Mouse (Mus musculus) kidney, embryonic 15.5 days (tissue): Measurements from ENCODE around the gene Kif24. TPM values are rescaled to one million over a fixed set of nuclear protein-coding genes. Genes with fewer than 3 reads are reported as not detected.
"Not testable (repeated sequence)": the region's sequence is repeated elsewhere in the genome, so short reads cannot be mapped to it uniquely, and the experiment has no call there.

Source experiments
- ATAC-seq: fragments of 200-750 bp; cut with Nextera tagmentation; replicated peaks from 2 replicates; pipeline ENCODE4 v1.8.0; 2017; ENCODE audit warnings: moderate TSS enrichment; ENCODE audit not compliant: low FRiP score
- H3K27ac ChIP-seq: fragments of 300-500 bp; sonication (generic); 2 replicates; pipeline ENCODE4 v1.5.1; 2015; ENCODE audit warnings: mild to moderate bottlenecking, inconsistent platforms
- H3K27me3 ChIP-seq: fragments of 300-500 bp; sonication (generic); 2 replicates; pipeline ENCODE4 v1.6.1; 2015; ENCODE audit warnings: inconsistent platforms
- H3K36me3 ChIP-seq: fragments of 300-500 bp; sonication (generic); 2 replicates; pipeline ENCODE4 v1.6.1; 2015; ENCODE audit warnings: inconsistent platforms
- H3K4me1 ChIP-seq: fragments of 300-500 bp; sonication (generic); 2 replicates; pipeline ENCODE4 v1.6.1; 2015; ENCODE audit warnings: inconsistent platforms
- H3K4me2 ChIP-seq: fragments of 300-500 bp; sonication (generic); 2 replicates; pipeline ENCODE4 v1.6.1; 2015; ENCODE audit warnings: moderate library complexity, mild to moderate bottlenecking, inconsistent platforms
- H3K4me3 ChIP-seq: fragments of 300-500 bp; sonication (generic); replicated peaks from 2 replicates; pipeline ENCODE4 v1.5.1; 2015; ENCODE audit warnings: mild to moderate bottlenecking, inconsistent platforms
- H3K9ac ChIP-seq: fragments of 300-500 bp; sonication (generic); 2 replicates; pipeline ENCODE4 v1.6.1; 2015; ENCODE audit warnings: mild to moderate bottlenecking, inconsistent platforms
- H3K9me3 ChIP-seq: fragments of 300-500 bp; sonication (generic); replicated peaks from 2 replicates; pipeline ENCODE4 v1.6.1; 2016; ENCODE audit warnings: inconsistent platforms
- WGBS: fragments of 180-500 bp; shearing (Covaris S2); methylation state at CpG from one replicate; pipeline ENCODE4 v1.1.7; 2015; ENCODE audit warnings: mixed read lengths; 5-methylcytosine and 5-hydroxymethylcytosine counted together
- polyA plus RNA-seq: library from polyadenylated mRNA; unstranded; fragments of >200 nt; fragmentation: Nextera tagmentation; extraction: Ambion mirVana; gene quantifications from 2 replicates; pipeline ENCODE4 v1.2.1, GENCODE M21; 2015

Gene Kif24
- polyA plus RNA-seq, 1 experiment from 2014 or later = 7.9 TPM

- H3K9me3 ChIP-seq = no peaks in the 10 kb centered on the region
- ATAC-seq = no peak
- H3K9ac ChIP-seq = no peak overlapping the region
- WGBS = 79% methylated on average over 8 of the region's 8 CpGs
- H3K27me3 ChIP-seq = no peaks in the 10 kb centered on the region
- no peak overlapping the region for H3K4me3 ChIP-seq
- H3K27ac ChIP-seq = no peak overlapping the region
- peaks cover 19% of the 10 kb centered on the region; the same call in 1 of the 2 replicates for H3K36me3 ChIP-seq
- H3K4me2 ChIP-seq = no peak overlapping the region
- peaks cover 13% of the 10 kb centered on the region for H3K4me1 ChIP-seq
Measured at GRCm38 (mm10) chr4:41480254-41480653, 15.6 kb upstream of the Kif24 start.

DNA sequence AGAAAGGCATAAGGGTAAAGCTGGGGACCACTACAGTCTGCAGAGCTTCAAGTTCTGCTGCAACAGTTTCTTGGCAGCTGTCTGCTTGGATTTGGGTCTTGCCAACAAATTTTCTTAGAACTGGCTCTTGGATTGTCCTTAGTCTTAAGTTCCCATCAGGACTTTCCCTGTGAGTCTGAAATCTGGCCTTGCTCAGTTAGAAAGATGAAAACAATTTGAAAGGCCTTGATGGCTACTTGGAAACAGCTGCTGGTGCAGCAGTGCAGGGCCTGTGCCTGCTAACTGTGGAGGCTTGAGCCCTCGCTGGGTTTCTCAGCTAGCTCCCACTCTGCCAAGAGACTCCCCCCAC is 14.7 kb upstream of the Kif24 start:
- H3K27ac ChIP-seq = no peak overlapping the region
- no peak overlapping the region for H3K4me2 ChIP-seq
- ATAC-seq = no peak
- H3K4me3 ChIP-seq = no peak overlapping the region
- 79% methylated on average over 1 of the region's 1 CpGs for WGBS
- no peaks in the 10 kb centered on the region for H3K9me3 ChIP-seq
- no peaks in the 10 kb centered on the region for H3K27me3 ChIP-seq
- H3K9ac ChIP-seq = no peak overlapping the region
- peaks cover 13% of the 10 kb centered on the region for H3K4me1 ChIP-seq
- H3K36me3 ChIP-seq = peaks cover 19% of the 10 kb centered on the region; the same call in 1 of the 2 replicates

DNA sequence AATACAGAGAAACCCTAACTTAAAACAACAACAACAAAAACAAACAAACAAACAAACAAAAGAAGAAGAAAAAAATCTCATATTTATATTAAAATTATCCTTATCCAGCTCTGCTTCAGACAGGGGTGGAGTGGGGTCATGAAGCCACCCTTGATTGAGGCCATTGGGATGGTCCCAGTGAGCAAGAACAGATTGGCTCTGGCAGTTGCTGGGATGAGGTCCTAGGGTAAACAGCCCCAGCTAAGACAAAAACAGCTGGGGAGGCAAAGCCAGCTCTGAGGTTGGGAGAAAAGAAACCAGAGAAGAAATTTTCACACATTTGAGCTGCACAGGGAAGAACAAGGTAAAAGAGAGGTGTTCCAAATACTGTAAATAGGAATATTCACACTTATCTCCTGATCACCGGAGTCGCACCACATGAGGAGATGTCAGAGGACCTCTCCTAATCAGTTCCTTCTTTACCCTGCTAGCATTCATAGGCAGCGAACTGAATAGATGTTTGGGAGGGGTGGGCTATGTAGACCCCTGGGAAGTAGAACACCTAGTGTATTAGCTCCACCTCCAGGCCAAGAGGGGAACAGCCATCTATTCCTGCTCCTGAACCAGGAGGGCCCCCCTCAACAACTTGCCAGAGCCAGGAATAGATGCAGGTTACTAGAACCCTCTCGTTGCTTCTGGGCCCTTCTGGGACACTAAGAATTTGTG is 14.2 kb upstream of the Kif24 start:
- no peak for ATAC-seq
- Histone ChIP-seq H3K9me3 (no peaks in the 10 kb centered on the region), H3K4me2 (no peak overlapping the region), H3K4me1 (peaks cover 13% of the 10 kb centered on the region), H3K36me3 (peaks cover 19% of the 10 kb centered on the region; the same call in 1 of the 2 replicates), H3K27ac (no peak overlapping the region), H3K27me3 (no peaks in the 10 kb centered on the region), H3K9ac (no peak overlapping the region), H3K4me3 (no peak overlapping the region)
- WGBS = 73% methylated on average over 4 of the region's 4 CpGs

GRCm38 (mm10) chr4:41477648-41478160 is 13.0 kb upstream of the Kif24 start:
- no peak overlapping the region for H3K4me2 ChIP-seq
- H3K4me3 ChIP-seq = no peak overlapping the region
- H3K27ac ChIP-seq = no peak overlapping the region
- no peaks in the 10 kb centered on the region for H3K27me3 ChIP-seq
- H3K9me3 ChIP-seq = no peaks in the 10 kb centered on the region
- peaks cover 13% of the 10 kb centered on the region for H3K4me1 ChIP-seq
- no peak overlapping the region for H3K9ac ChIP-seq
- H3K36me3 ChIP-seq = peaks cover 19% of the 10 kb centered on the region; the same call in 1 of the 2 replicates
- 74% methylated on average over 9 of the region's 9 CpGs for WGBS
- ATAC-seq = no peak

- H3K27ac ChIP-seq = no peak overlapping the region
- no peak for ATAC-seq
- H3K4me3 ChIP-seq = no peak overlapping the region
- no peaks in the 10 kb centered on the region for H3K36me3 ChIP-seq
- no peaks in the 10 kb centered on the region for H3K27me3 ChIP-seq
- no peaks in the 10 kb centered on the region for H3K9me3 ChIP-seq
- H3K4me2 ChIP-seq = no peak overlapping the region
- H3K4me1 ChIP-seq = 0 out of 2 replicates have a peak, but pooled peaks cover 2% of the 10 kb centered on the region
- 94% methylated on average over 1 of the region's 1 CpGs for WGBS
- H3K9ac ChIP-seq = no peak overlapping the region
Measured at GRCm38 (mm10) chr4:41471384-41471689, 6.7 kb upstream of the Kif24 start.

GRCm38 (mm10) chr4:41470684-41471383 is 6.1 kb upstream of the Kif24 start:
- no peak overlapping the region for H3K4me3 ChIP-seq
- no peaks in the 10 kb centered on the region for H3K27me3 ChIP-seq
- H3K36me3 ChIP-seq = no peaks in the 10 kb centered on the region
- ATAC-seq = no peak
- no peak overlapping the region for H3K9ac ChIP-seq
- H3K4me1 ChIP-seq = 0 out of 2 replicates have a peak, but pooled peaks cover 4% of the 10 kb centered on the region
- H3K9me3 ChIP-seq = no peaks in the 10 kb centered on the region
- WGBS = 55% methylated on average over 5 of the region's 5 CpGs
- H3K4me2 ChIP-seq = no peak overlapping the region
- no peak overlapping the region for H3K27ac ChIP-seq

DNA sequence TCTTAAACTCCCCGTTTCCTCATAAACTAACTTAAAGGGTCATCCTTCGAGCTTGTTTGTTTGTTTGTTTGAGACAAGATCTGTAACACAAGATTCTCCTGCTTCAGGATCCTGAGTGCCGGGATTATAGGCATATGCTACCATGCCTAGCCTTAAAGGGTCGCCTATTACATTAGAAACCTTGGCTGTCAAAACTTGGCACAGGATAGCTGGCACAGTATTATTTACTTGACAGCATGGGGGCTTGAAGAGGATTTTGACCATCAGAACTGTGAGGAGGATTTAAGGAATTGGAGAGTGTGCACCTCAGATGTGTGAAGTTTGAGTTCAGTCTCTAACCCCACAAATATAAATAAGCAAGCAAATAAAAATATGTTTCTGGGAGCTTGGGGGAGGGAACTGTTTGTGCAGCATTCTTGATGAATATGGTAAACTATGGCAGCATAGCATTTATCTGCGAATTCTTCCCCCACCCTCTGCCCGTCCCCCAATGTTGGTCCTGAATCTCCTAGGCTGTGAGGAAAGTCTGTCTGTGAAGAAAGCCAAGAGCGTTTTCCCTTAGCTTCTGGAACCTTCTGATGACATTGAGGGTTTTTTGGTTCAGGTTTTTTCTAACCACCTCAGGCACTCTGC is 5.5 kb upstream of the Kif24 start:
- no peak overlapping the region for H3K4me3 ChIP-seq
- H3K27ac ChIP-seq = no peak overlapping the region
- H3K9me3 ChIP-seq = no peaks in the 10 kb centered on the region
- H3K4me2 ChIP-seq = no peak overlapping the region
- H3K9ac ChIP-seq = no peak overlapping the region
- 66% methylated on average over 7 of the region's 7 CpGs for WGBS
- H3K4me1 ChIP-seq = 0 out of 2 replicates have a peak, but pooled peaks cover 5% of the 10 kb centered on the region
- no peaks in the 10 kb centered on the region for H3K27me3 ChIP-seq
- ATAC-seq = no peak
- no peaks in the 10 kb centered on the region for H3K36me3 ChIP-seq

GRCm38 (mm10) chr4:41469199-41469598 is 4.5 kb upstream of the Kif24 start:
- no peaks in the 10 kb centered on the region for H3K36me3 ChIP-seq
- no peaks in the 10 kb centered on the region for H3K9me3 ChIP-seq
- no peak for ATAC-seq
- no peak overlapping the region for H3K9ac ChIP-seq
- 77% methylated on average over 10 of the region's 10 CpGs for WGBS
- H3K4me2 ChIP-seq = no peak overlapping the region
- no peaks in the 10 kb centered on the region for H3K27me3 ChIP-seq
- H3K4me3 ChIP-seq = no peak overlapping the region
- H3K27ac ChIP-seq = no peak overlapping the region
- H3K4me1 ChIP-seq = 0 out of 2 replicates have a peak, but pooled peaks cover 5% of the 10 kb centered on the region

DNA sequence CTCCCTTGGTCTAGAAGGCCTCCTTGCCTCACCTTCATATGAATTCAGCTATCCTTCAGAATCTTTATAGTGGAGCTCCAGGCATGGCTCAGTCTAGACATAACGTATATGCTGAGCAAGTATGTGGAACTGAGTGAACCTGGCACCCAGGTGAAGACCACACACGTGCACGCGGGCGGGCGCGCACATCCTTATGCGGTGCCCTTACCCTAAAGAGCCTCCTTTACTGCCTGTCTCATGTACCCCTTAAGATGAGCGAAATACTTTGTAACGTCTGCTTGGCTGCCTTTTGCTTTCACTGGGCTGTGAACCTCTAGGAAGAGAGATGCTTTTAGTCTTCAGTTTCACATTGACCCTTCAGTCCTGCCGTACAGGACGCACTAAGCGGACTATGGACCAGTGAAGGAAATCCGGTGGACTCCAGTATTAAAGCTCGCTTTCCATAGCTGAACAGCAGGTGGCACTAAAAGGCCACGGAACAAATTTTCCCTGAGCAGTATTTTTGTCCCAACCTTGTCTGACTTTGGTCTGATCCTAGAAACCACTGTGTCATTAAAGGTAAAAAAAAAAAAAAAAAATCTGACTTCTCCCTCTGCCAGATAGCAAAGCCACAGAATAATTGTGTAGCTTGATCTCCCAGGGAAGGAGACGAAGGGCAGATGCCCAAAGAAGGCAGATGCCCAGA is 3.9 kb upstream of the Kif24 start:
- no peak overlapping the region for H3K9ac ChIP-seq
- no peak for ATAC-seq

DNA sequence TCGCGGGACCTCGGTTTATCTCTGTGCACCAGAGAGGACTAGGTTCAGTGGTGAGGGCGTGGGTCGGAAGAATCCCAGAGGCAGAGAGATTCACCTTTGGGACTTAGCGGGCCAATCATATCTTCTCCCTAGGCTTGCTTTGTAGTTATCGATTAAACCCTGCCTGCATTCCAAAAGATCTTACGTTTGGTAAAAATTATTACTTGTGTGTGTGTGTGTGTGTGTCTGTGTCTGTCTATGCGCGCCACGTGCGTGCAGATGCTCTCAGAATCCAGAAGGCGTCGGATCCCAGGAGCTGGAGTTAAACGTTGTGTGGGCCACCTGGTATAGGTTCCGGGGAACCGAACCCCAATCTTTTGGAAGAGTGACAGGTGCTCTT is 589 bp upstream of the Kif24 start:
- 3% methylated on average over 17 of the region's 17 CpGs for WGBS
- Histone ChIP-seq H3K9me3 (no peaks in the 10 kb centered on the region), H3K4me2 (peak overlapping the region; percentile 60), H3K9ac (peak overlapping the region; percentile 79), H3K27me3 (no peaks in the 10 kb centered on the region), H3K36me3 (0 out of 2 replicates have a peak, but pooled peaks cover 5% of the 10 kb centered on the region), H3K4me3 (peak overlapping the region; percentile 76), H3K27ac (peak overlapping the region; percentile 70), H3K4me1 (peaks cover 20% of the 10 kb centered on the region)
- ATAC-seq = no peak

More for the DNA sequence above, 3.9 kb upstream of the Kif24 start:
- H3K9me3 ChIP-seq = no peaks in the 10 kb centered on the region
- no peaks in the 10 kb centered on the region for H3K36me3 ChIP-seq
- no peak overlapping the region for H3K4me3 ChIP-seq
- no peaks in the 10 kb centered on the region for H3K27me3 ChIP-seq
- no peak overlapping the region for H3K27ac ChIP-seq
- no peak overlapping the region for H3K4me2 ChIP-seq
- peaks cover 10% of the 10 kb centered on the region for H3K4me1 ChIP-seq
- WGBS = 60% methylated on average over 17 of the region's 17 CpGs

- not testable (repeated sequence) for H3K27me3 ChIP-seq, H3K36me3 ChIP-seq, H3K27ac ChIP-seq, H3K9ac ChIP-seq, H3K9me3 ChIP-seq, ATAC-seq
- H3K4me1 ChIP-seq = peaks cover 18% of the 10 kb centered on the region
- H3K4me2 ChIP-seq = peak overlapping the region; percentile 64
- H3K4me3 ChIP-seq = peak overlapping the region; percentile 76
- 77% methylated on average over 3 of the region's 3 CpGs for WGBS
Measured at GRCm38 (mm10) chr4:41463051-41463738, 1.5 kb downstream of the Kif24 start.
